Mouse (Mus musculus) MEL (cell line): ENCODE data around the gene Btbd35f1. TPM values are rescaled to one million over a fixed set of nuclear protein-coding genes. Genes with fewer than 3 reads are reported as not detected.
"Not testable (repeated sequence)": the region's sequence is repeated elsewhere in the genome, so short reads cannot be mapped to it uniquely, and the experiment has no call there.

ENCODE experiments used
- DNase-seq: peaks from one replicate; pipeline ENCODE4 v3.0.0; 2011; ENCODE audit warnings: low read depth, low spot score
- H3K27ac ChIP-seq: 2 replicates; pipeline ENCODE4 v1.5.1; 2012; ENCODE audit warnings: low read depth, mild to moderate bottlenecking, control low read depth, low read length, moderate library complexity; ENCODE audit not compliant: control insufficient read depth
- H3K27me3 ChIP-seq, 2 experiments: fragments of 150-350 bp in 1 of 2; sonication (generic) in 1 of 2; 2 replicates each; pipeline ENCODE4 v1.6.1; 2012; ENCODE audit warnings: low read length in 2 of 2, mild to moderate bottlenecking in 2 of 2, improper control_type of control experiment in 1 of 2, moderate library complexity in 1 of 2; ENCODE audit not compliant: insufficient read depth in 2 of 2, control insufficient read depth in 1 of 2
- H3K36me3 ChIP-seq, 2 experiments: 2 replicates each; pipeline ENCODE4 v1.6.1; 2012 to 2014; ENCODE audit warnings: low read length in 2 of 2, improper control_type of control experiment in 1 of 2, inconsistent platforms in 1 of 2, mild to moderate bottlenecking in 1 of 2; ENCODE audit not compliant: insufficient read depth in 2 of 2, control insufficient read depth in 1 of 2
- H3K4me1 ChIP-seq, 2 experiments: fragments of 150-350 bp in 1 of 2; sonication (generic) in 1 of 2; 2 replicates each; pipeline ENCODE4 v1.6.1; 2012; ENCODE audit warnings: low read length in 2 of 2, improper control_type of control experiment in 1 of 2, mild to moderate bottlenecking in 1 of 2; ENCODE audit not compliant: insufficient read depth in 2 of 2, control insufficient read depth in 1 of 2
- H3K4me3 ChIP-seq, 2 experiments: fragments of 150-350 bp in 1 of 2; sonication (generic) in 1 of 2; 2 replicates each; pipeline ENCODE4 v1.5.1; 2012; ENCODE audit warnings: low read depth in 2 of 2, low read length in 2 of 2, mild to moderate bottlenecking in 2 of 2, moderate library complexity in 2 of 2, control low read depth in 1 of 2, improper control_type of control experiment in 1 of 2; ENCODE audit not compliant: control insufficient read depth in 1 of 2, insufficient read depth in 1 of 2
- H3K79me2 ChIP-seq: 2 replicates; pipeline ENCODE4 v1.6.1; 2012; ENCODE audit warnings: mild to moderate bottlenecking, low read length, moderate library complexity; ENCODE audit not compliant: control insufficient read depth, poor library complexity, insufficient read depth
- H3K9ac ChIP-seq: 2 replicates; pipeline ENCODE4 v1.6.1; 2012; ENCODE audit warnings: low read depth, mild to moderate bottlenecking, control low read depth, low read length, moderate library complexity; ENCODE audit not compliant: control insufficient read depth, poor library complexity, severe bottlenecking
- H3K9me3 ChIP-seq: fragments of 150-350 bp; sonication (generic); replicated peaks from 2 replicates; pipeline ENCODE4 v1.6.1; 2012; ENCODE audit warnings: mild to moderate bottlenecking, low read length, improper control_type of control experiment, moderate library complexity; ENCODE audit not compliant: insufficient read depth
- polyA plus RNA-seq, 2 experiments: library from polyadenylated mRNA; stranded (reverse) in 1 of 2; unstranded in 1 of 2; fragments of >175 nt in 1 of 2; fragments of >200 nt in 1 of 2; gene quantifications; 2 replicates each; pipeline versions ENCODE4 v1.2.1 to v1.2.4; 2012; ENCODE audit warnings: low replicate concordance in 2 of 2, low read depth in 1 of 2; ENCODE audit not compliant: insufficient read length in 2 of 2, insufficient read depth in 1 of 2, missing spikeins in 1 of 2
- total RNA-seq: library from RNA; depleted of rRNA; stranded (reverse); fragments of 300-350 nt; gene quantifications from 2 replicates; pipeline ENCODE4 v1.2.3, GENCODE M21; 2012; rRNA removed

The Btbd35f1 gene
- not detected in 2 replicates for total RNA-seq
- polyA plus RNA-seq = not detected

- not testable (repeated sequence) for H3K9me3 ChIP-seq, H3K27ac ChIP-seq, H3K36me3 ChIP-seq, H3K79me2 ChIP-seq, DNase-seq, H3K9ac ChIP-seq, H3K4me1 ChIP-seq, H3K27me3 ChIP-seq, H3K4me3 ChIP-seq
Measured at GRCm38 (mm10) chrX:32559755-32560154, at the start of gene Btbd35f1. Btbd35f1 (plus strand) TSS chrX:32560055.

DNA sequence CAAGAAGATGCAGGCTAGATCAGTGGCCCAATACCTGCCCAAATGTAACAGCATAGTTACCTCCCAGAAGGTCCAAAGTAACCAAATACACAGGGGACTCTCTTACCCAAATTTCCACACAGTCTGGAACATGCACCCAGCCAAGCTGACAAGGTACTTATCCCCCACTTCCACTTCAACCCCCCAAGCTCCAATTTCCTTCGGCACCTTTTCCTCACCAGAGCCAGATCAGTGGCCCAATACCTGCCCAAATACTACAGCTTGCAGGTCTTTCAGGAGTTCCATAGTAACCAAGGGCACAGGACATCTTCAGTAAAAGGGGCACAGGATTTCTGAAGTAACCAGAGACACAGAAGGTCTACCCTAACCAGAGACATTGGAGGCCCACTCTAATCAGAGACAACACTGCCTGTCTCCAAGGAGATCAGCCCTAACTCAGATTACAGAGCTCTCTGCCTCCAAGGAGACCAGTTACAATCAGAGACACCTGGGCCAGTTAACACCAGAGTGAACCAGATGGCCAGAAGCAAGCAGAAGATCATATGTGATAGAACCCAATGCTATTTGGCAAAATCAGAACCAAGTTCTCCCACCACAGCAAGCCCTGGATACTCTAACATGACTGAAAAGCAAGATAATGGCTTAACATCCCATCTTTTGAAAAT, 31.2 kb downstream of the Btbd35f1 start:
- DNase-seq, H3K4me1 ChIP-seq, H3K27ac ChIP-seq, H3K4me3 ChIP-seq, H3K27me3 ChIP-seq, H3K9ac ChIP-seq, H3K9me3 ChIP-seq, H3K36me3 ChIP-seq, H3K79me2 ChIP-seq: not testable (repeated sequence)

- DNase-seq, H3K79me2 ChIP-seq, H3K4me3 ChIP-seq, H3K36me3 ChIP-seq, H3K9ac ChIP-seq, H3K27me3 ChIP-seq, H3K9me3 ChIP-seq, H3K27ac ChIP-seq, H3K4me1 ChIP-seq: not testable (repeated sequence)
Measured at GRCm38 (mm10) chrX:32601008-32601407, 41.2 kb downstream of the Btbd35f1 start.

- not testable (repeated sequence) for H3K4me3 ChIP-seq, H3K36me3 ChIP-seq, H3K27me3 ChIP-seq, H3K9me3 ChIP-seq, H3K9ac ChIP-seq, H3K79me2 ChIP-seq, H3K27ac ChIP-seq, H3K4me1 ChIP-seq, DNase-seq
Measured at GRCm38 (mm10) chrX:32601425-32601824, 41.6 kb downstream of the Btbd35f1 start.

Other genes with a start within 250 kb of the Btbd35f1 start
- gene Gm5926, start 90.7 kb downstream of the Btbd35f1 start, total RNA-seq = not detected in 2 replicates
- not detected for gene Gm5926, start 90.7 kb downstream of the Btbd35f1 start, polyA plus RNA-seq
- not detected in 2 replicates for gene Btbd35f21, start 166.1 kb downstream of the Btbd35f1 start, total RNA-seq
- not detected for gene Btbd35f21, start 166.1 kb downstream of the Btbd35f1 start, polyA plus RNA-seq